19 mouse cellular contexts compared by ENCODE assay signal in the genomic region with DNA sequence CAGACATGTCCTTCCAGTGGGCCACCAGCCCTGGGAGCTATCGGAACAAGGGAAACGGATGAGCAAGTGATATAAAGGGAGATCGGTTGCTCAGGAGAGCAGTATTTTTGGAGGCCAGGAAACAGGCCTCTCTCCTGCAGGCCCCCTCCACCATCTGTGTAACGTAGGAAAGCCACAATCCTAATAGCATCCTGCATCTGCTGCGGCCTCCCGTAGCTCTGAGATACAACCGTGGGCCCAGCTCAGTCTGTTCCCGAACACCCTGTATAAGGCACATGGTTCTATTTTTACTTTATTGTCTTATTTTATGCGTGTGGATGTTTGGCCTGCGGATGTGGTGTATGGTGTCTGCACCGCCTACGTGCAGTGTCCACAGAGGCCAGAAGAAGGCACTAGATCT.
DNase-seq lines count a peak whose midpoint lies in the region; ATAC-seq and TF ChIP-seq lines count a peak whose summit lies in the region.
"Had no signal": no experiment of that assay in that cellular context is flagged by ENCODE, and none has a peak within 500 bp of the region (broad histone marks: within the 10 kb centered on the region; RNA-seq: fewer than 3 reads in every experiment).

No protein-coding gene starts in this region.

- no peaks in the 10 kb centered on the region for H3K36me3 ChIP-seq in neural tube, embryonic 15.5 days
- H3K36me3 ChIP-seq: kidney, embryonic 15.5 days; liver, embryonic 15.5 days had no signal

- no peaks in the 10 kb centered on the region for H3K9me3 ChIP-seq in neural tube, embryonic 15.5 days (replicated peaks)
- H3K9me3 ChIP-seq: kidney, embryonic 15.5 days; liver, embryonic 15.5 days had no signal

- H3K27ac ChIP-seq in layer of hippocampus, adult 2 months, result peak overlapping the region; percentile 54
- 0 out of 2 replicates have a peak overlapping the region, but pooled peaks have one; percentile 23 for H3K27ac ChIP-seq in neural tube, embryonic 15.5 days (replicated peaks)
- H3K27ac ChIP-seq: hindbrain, postnatal 0 days; kidney, embryonic 15.5 days; liver, embryonic 15.5 days had no signal

- H3K4me2 ChIP-seq in neural tube, embryonic 15.5 days, result no peak overlapping the region
- H3K4me2 ChIP-seq: kidney, embryonic 15.5 days; liver, embryonic 15.5 days; midbrain, embryonic 11.5 days had no signal

- DNase-seq in layer of hippocampus, adult 2 months (ENCODE audit: low spot score in 2 of 2), result peak in 1 of 2 experiments; percentile 31
- DNase-seq in layer of hippocampus, postnatal 25 days (ENCODE audit: extremely low spot score in 1 of 2, low spot score in 1 of 2), result no peak
- peak; percentile 36 for DNase-seq in thymus, postnatal 4 days
- DNase-seq in thymus, postnatal 14 days, result no peak
- no peak for DNase-seq in cerebellum, postnatal 10 days
- DNase-seq: adrenal gland, adult 2 months; cerebellum, postnatal 36 days; forebrain, postnatal 0 days; heart, adult 18-20 months; heart, postnatal 10 days; lung, postnatal 36 days; thymus, postnatal 36 days had no signal

- H3K4me3 ChIP-seq in layer of hippocampus, adult 2 months, result no peak overlapping the region
- H3K4me3 ChIP-seq in neural tube, embryonic 15.5 days (replicated peaks), result no peak overlapping the region
- H3K4me3 ChIP-seq: kidney, embryonic 15.5 days; liver, embryonic 15.5 days had no signal

- no peak; the same call in 1 of the 2 replicates for TF ChIP-seq CTCF in layer of hippocampus, adult 2 months (conservative IDR thresholded peaks at IDR 0.05)

- no peaks in the 10 kb centered on the region for H3K27me3 ChIP-seq in neural tube, embryonic 15.5 days (replicated peaks)
- H3K27me3 ChIP-seq: kidney, embryonic 15.5 days; liver, embryonic 15.5 days had no signal

- ATAC-seq in hematopoietic stem cell, adult 5-6 weeks (replicated peaks in 1 of 2; ENCODE audit: insufficient read depth in 1 of 2, low FRiP score in 2 of 2, low TSS enrichment in 1 of 2, low read depth in 1 of 2, poor library complexity in 2 of 2, severe bottlenecking in 2 of 2), result peak; percentile 50 to 60; a peak in 3 of 4 replicates
- ATAC-seq in neural tube, embryonic 15.5 days (ENCODE audit: low FRiP score), result no peak
- no peak for ATAC-seq in erythroblast, adult 5-6 weeks (replicated peaks; ENCODE audit: low FRiP score, poor library complexity, severe bottlenecking)

- 76% methylated on average over 12 of the region's 12 CpGs for WGBS in neural tube, embryonic 15.5 days

- peaks cover 18% of the 10 kb centered on the region for H3K4me1 ChIP-seq in neural tube, embryonic 15.5 days

- H3K9ac ChIP-seq in neural tube, embryonic 15.5 days (replicated peaks), result no peak overlapping the region
- H3K9ac ChIP-seq: forebrain, postnatal 0 days; kidney, embryonic 15.5 days; liver, embryonic 15.5 days had no signal

Comparison
In these comparisons a context has a peak if more than half of its experiments do, and no peak if none do; other contexts are left out.
1. ATAC-seq: peak in hematopoietic stem cell, adult 5-6 weeks (2 of 2); none in neural tube, embryonic 15.5 days (single experiment) and erythroblast, adult 5-6 weeks (single experiment).